Mouse (Mus musculus) heart, embryonic 10.5 days (tissue): Measurements from ENCODE around the gene Igbp1. TPM values are rescaled to one million over a fixed set of nuclear protein-coding genes. Genes with fewer than 3 reads are reported as not detected.

ENCODE experiments used
- DNase-seq: peaks from one replicate; pipeline ENCODE4 v3.0.0-alpha.2; 2017; ENCODE audit warnings: low spot score
- H3K27ac ChIP-seq: fragments of 300-500 bp; sonication (generic); 2 replicates; pipeline ENCODE4 v1.5.1; 2016; ENCODE audit warnings: mild to moderate bottlenecking
- H3K27me3 ChIP-seq: fragments of 300-500 bp; sonication (generic); 2 replicates; pipeline ENCODE4 v1.6.1; 2016; ENCODE audit warnings: mild to moderate bottlenecking; ENCODE audit not compliant: poor library complexity, insufficient read depth, severe bottlenecking
- H3K36me3 ChIP-seq: fragments of 300-500 bp; sonication (generic); 2 replicates; pipeline ENCODE4 v1.6.1; 2016; ENCODE audit warnings: mild to moderate bottlenecking, moderate library complexity
- H3K4me1 ChIP-seq: fragments of 300-500 bp; sonication (generic); 2 replicates; pipeline ENCODE4 v1.6.1; 2016; ENCODE audit warnings: mild to moderate bottlenecking
- H3K4me3 ChIP-seq: fragments of 300-500 bp; sonication (generic); 2 replicates; pipeline ENCODE4 v1.5.1; 2016; ENCODE audit warnings: mild to moderate bottlenecking, moderate library complexity
- H3K9me3 ChIP-seq: fragments of 300-500 bp; sonication (generic); 2 replicates; pipeline ENCODE4 v1.6.1; 2016; ENCODE audit warnings: mild to moderate bottlenecking, moderate library complexity
- WGBS: fragments of 180-500 bp; shearing (Covaris S2); methylation state at CpG from one replicate; pipeline ENCODE4 v1.1.7; 2016; 5-methylcytosine and 5-hydroxymethylcytosine counted together
- polyA plus RNA-seq: library from polyadenylated mRNA; unstranded; fragments of >200 nt; fragmentation: Nextera tagmentation; extraction: Ambion mirVana; gene quantifications from 2 replicates; pipeline ENCODE4 v1.2.1, GENCODE M21; 2016

Igbp1 gene
- polyA plus RNA-seq, 1 experiment from 2014 or later, result 30.3 TPM

DNA sequence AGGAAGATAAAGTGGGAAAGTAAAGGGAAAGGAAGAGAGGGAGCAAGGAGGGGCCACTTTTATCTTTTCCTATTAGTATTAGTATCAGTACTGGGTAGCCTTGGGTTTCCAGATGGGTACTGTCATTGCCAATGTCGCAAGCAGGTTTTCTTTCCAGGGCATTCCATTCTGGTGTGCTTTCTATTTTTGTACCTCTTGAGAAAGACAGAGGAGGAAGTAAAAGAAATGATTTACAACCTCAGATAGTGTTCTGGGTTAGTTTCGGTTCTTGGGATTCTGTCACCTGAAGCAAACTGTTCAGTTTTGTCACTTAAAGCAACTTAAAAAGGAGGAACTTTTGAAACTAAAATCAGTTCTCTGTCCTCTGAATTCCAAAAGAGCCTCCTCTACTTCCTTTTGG lies 24.4 kb downstream of the Igbp1 start:
- H3K27me3 ChIP-seq, result peaks cover 3% of the 10 kb centered on the region; the same call in 1 of the 2 replicates
- H3K9me3 ChIP-seq, result no peaks in the 10 kb centered on the region
- no peaks in the 10 kb centered on the region for H3K4me1 ChIP-seq
- DNase-seq, result no peak
- 86% methylated on average over 2 of the region's 2 CpGs for WGBS
- H3K4me3 ChIP-seq, result no peak overlapping the region
- no peak overlapping the region for H3K27ac ChIP-seq
- H3K36me3 ChIP-seq, result peaks cover 16% of the 10 kb centered on the region

DNA sequence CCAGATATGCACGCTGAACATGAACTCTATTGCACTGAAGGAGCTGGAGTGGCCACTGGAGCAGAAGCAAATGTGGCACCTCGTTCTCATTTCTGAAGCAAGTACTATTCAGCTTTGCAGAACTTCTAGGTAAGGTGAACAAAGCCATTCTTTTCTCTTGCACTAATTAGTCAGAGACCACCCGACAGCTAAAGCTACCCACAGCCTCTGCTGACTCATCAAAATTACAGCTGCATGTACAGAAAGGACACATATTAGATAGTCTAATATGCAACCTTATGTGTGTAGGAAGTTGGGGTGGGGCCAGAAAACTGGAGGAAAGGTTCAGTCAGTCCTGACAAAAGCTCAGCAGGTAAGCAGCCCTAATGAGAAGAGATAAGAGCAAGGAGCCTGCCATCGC lies 30.4 kb downstream of the Igbp1 start, which contains the start of gene Dgat2l6:
Dgat2l6 (plus strand) TSS at position 368 of the 400 bp plus-strand sequence.
- DNase-seq, result no peak
- 0 out of 2 replicates have a peak, but pooled peaks cover 6% of the 10 kb centered on the region for H3K27me3 ChIP-seq
- H3K36me3 ChIP-seq, result no peaks in the 10 kb centered on the region

DNA sequence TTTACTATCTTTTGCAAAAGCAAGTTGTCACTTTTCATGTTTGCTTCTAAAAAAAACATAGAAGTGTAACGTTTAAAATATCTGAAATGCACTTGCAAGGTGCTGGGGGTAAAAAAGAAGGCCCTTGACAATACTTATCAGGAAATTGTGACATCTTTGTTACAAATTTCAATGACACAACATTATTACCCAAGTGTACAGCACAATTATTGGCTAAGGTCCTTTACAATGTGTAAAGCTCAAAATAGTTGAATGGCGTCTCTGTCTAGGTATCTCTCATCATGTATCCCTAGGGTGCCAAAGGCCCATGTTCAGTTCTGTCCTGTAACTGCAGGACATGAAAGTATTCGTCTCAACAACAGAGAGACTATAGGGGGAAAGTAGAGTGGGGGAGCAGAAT lies 61.9 kb downstream of the Igbp1 start:
- H3K36me3 ChIP-seq, result no peaks in the 10 kb centered on the region
- no peaks in the 10 kb centered on the region for H3K4me1 ChIP-seq
- no peak overlapping the region for H3K27ac ChIP-seq
- no peak for DNase-seq
- H3K4me3 ChIP-seq, result no peak overlapping the region
- 69% methylated on average over 3 of the region's 3 CpGs for WGBS
- no peaks in the 10 kb centered on the region for H3K9me3 ChIP-seq
- H3K27me3 ChIP-seq, result 0 out of 2 replicates have a peak, but pooled peaks cover 5% of the 10 kb centered on the region

More for the DNA sequence above, 30.4 kb downstream of the Igbp1 start, which contains the start of gene Dgat2l6:
- Histone ChIP-seq H3K4me3 (no peak within 1 kb of the TSS), H3K27ac (no peak within 1 kb of the TSS), H3K9me3 (no peaks in the 10 kb centered on the region), H3K4me1 (no peaks in the 10 kb centered on the region)
- WGBS, result 80% methylated on average over 4 of the region's 4 CpGs

DNA sequence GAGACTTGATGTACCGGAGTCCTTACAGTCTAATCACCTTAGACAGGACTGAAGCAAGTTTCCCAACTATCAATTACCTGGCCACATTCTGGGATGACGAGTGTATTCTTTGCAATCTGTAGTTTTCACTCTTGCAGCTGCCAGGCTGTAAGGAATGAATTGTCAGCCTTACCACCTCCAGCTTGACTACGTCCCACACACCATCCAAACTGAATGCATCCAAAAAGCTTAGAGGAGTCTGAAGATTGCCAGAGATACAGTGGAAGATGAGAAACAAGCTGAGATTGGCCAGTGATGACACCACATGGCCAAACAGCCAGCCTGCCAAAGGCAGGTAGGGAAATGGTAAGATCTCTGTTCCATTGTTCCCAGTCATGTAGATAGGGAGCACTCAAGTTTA lies 71.6 kb downstream of the Igbp1 start:
- H3K27me3 ChIP-seq, result no peaks in the 10 kb centered on the region
- H3K4me3 ChIP-seq, result no peak overlapping the region
- DNase-seq, result no peak
- 78% methylated on average over 3 of the region's 3 CpGs for WGBS
- H3K27ac ChIP-seq, result no peak overlapping the region
- no peaks in the 10 kb centered on the region for H3K36me3 ChIP-seq
- H3K4me1 ChIP-seq, result no peaks in the 10 kb centered on the region
- H3K9me3 ChIP-seq, result no peaks in the 10 kb centered on the region

Other genes with a start within 250 kb of the Igbp1 start
- gene Otud6a, start 65.3 kb upstream of the Igbp1 start, polyA plus RNA-seq, result not detected in 2 replicates
- 0.52 and 0.62 TPM in 2 replicates for gene Awat2, start 51.6 kb upstream of the Igbp1 start, polyA plus RNA-seq
- gene Dgat2l6, start 30.5 kb downstream of the Igbp1 start, polyA plus RNA-seq, result not detected in 2 replicates
- not detected in 2 replicates for gene Awat1, start 78.0 kb downstream of the Igbp1 start, polyA plus RNA-seq
- not detected in 2 replicates for gene P2ry4, start 100.6 kb downstream of the Igbp1 start, polyA plus RNA-seq
- 0.97 and 2.3 TPM in 2 replicates for gene Arr3, start 111.2 kb downstream of the Igbp1 start, polyA plus RNA-seq
- 30.1 and 30.9 TPM in 2 replicates for gene Kif4, start 131.4 kb downstream of the Igbp1 start, polyA plus RNA-seq
- gene Pdzd11, start 132.3 kb downstream of the Igbp1 start, polyA plus RNA-seq, result 94.4 and 106 TPM in 2 replicates
- 0.34 and 0.88 TPM in 2 replicates for gene Gdpd2, start 235.6 kb downstream of the Igbp1 start, polyA plus RNA-seq